Mouse (Mus musculus) adrenal gland, postnatal 25 days (tissue): ENCODE results near the gene Pknox2. TPM values are rescaled to one million over a fixed set of nuclear protein-coding genes. Genes with fewer than 3 reads are reported as not detected.

Experiments
- DNase-seq: peaks from one replicate; pipeline ENCODE4 v3.0.0; 2021; ENCODE audit warnings: mixed read lengths
- total RNA-seq: library from RNA; stranded (reverse); gene quantifications from 2 replicates; pipeline ENCODE4 v1.2.3, GENCODE M21; 2021

The Pknox2 gene
- total RNA-seq, 1 experiment from 2014 or later: 1.9 TPM

GRCm38 (mm10) chr9:36990626-36991368 is 156.4 kb downstream of the Pknox2 start:
- DNase-seq: no peak

- no peak for DNase-seq
These were observed 157.2 kb downstream of the Pknox2 start for GRCm38 (mm10) chr9:36989991-36990390.

GRCm38 (mm10) chr9:36985233-36985632 is 162.0 kb downstream of the Pknox2 start:
- DNase-seq: no peak

GRCm38 (mm10) chr9:36976596-36977362 is 170.4 kb downstream of the Pknox2 start:
- no peak for DNase-seq

- DNase-seq: no peak
These were observed 173.6 kb downstream of the Pknox2 start for GRCm38 (mm10) chr9:36973486-36974227.

- no peak for DNase-seq
These were observed 175.1 kb downstream of the Pknox2 start for GRCm38 (mm10) chr9:36972089-36972488.

GRCm38 (mm10) chr9:36971066-36971465 is 176.1 kb downstream of the Pknox2 start:
- no peak for DNase-seq

GRCm38 (mm10) chr9:36970651-36971050 is 176.6 kb downstream of the Pknox2 start:
- peak; percentile 61 for DNase-seq

- no peak for DNase-seq
These were observed 178.1 kb downstream of the Pknox2 start for GRCm38 (mm10) chr9:36969131-36969530.

- DNase-seq: peak; percentile 20
These were observed 178.5 kb downstream of the Pknox2 start for GRCm38 (mm10) chr9:36968713-36969112.

GRCm38 (mm10) chr9:36968236-36968635 is 179.0 kb downstream of the Pknox2 start:
- DNase-seq: no peak

- no peak for DNase-seq
These were observed 181.5 kb downstream of the Pknox2 start for GRCm38 (mm10) chr9:36965720-36966119.

GRCm38 (mm10) chr9:36964230-36964629 is 183.0 kb downstream of the Pknox2 start:
- no peak for DNase-seq

GRCm38 (mm10) chr9:36963512-36963911 is 183.7 kb downstream of the Pknox2 start:
- DNase-seq: no peak

GRCm38 (mm10) chr9:36961874-36962273 is 185.3 kb downstream of the Pknox2 start:
- DNase-seq: no peak

- DNase-seq: no peak
These were observed 186.1 kb downstream of the Pknox2 start for GRCm38 (mm10) chr9:36961153-36961552.

- DNase-seq: no peak
These were observed 196.1 kb downstream of the Pknox2 start for GRCm38 (mm10) chr9:36951133-36951484.

- DNase-seq: no peak
These were observed 196.7 kb downstream of the Pknox2 start for GRCm38 (mm10) chr9:36950271-36951132.

GRCm38 (mm10) chr9:36948181-36948580 is 199.0 kb downstream of the Pknox2 start:
- no peak for DNase-seq

GRCm38 (mm10) chr9:36947056-36947694 is 200.0 kb downstream of the Pknox2 start:
- DNase-seq: no peak

- no peak for DNase-seq
These were observed 202.4 kb downstream of the Pknox2 start for GRCm38 (mm10) chr9:36944843-36945242.
